Mouse (Mus musculus) spleen, postnatal 14 days (tissue): Measurements from ENCODE around the gene Samd3.

ENCODE experiments used
- DNase-seq, 2 experiments: peaks; one replicate each; pipeline ENCODE4 v3.0.0; 2021 to 2022; ENCODE audit warnings: low spot score in 2 of 2

The Samd3 gene

GRCm38 (mm10) chr10:26229488-26229887 lies at the start of gene Samd3:
Gene Samd3 (plus strand): TSS chr10:26229707.
- no peak for DNase-seq

GRCm38 (mm10) chr10:26185289-26185688 lies 44.2 kb upstream of the Samd3 start:
- DNase-seq = no peak

GRCm38 (mm10) chr10:26190811-26191210 lies 38.7 kb upstream of the Samd3 start:
- DNase-seq = no peak

DNA sequence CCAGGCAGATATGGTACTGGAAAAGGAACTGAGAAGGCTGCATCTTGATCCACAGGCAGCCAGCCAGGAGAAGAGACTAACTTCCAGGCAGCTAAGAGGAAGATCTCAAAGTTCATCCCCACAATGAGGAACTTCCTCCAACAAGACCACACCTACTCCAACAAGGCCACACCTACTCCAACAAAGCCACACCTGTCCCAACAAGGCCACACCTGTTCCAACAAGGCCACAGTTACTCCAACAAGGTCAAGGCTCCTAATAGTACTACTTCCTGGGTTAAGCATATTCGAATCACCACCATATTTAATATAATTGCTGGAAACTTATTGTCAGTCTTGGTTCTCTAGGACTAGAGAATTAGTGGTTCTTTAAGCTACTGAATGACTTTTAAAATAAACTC lies 34.6 kb upstream of the Samd3 start:
- DNase-seq = no peak

GRCm38 (mm10) chr10:26202708-26203368 lies 26.7 kb upstream of the Samd3 start:
- DNase-seq = no peak

DNA sequence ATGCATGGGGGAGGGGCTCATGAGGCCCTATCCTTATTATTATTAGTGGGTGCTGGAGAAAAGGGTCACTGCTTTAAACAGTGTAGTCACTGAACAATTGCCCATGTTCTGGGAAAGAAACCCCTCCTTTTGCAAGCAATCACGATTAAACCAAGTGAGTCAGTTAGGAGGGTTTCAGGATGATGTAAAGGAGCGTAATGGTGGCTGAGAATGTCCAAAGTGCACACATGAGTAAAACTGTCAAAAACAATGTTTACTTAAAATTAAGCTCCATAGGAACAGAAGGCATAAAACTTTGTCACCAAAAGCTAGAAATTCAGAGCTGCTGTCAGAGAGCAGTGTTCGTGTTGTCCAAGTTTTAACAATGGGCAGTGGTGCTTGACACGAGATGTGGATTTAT lies 8.8 kb upstream of the Samd3 start:
- no peak for DNase-seq

GRCm38 (mm10) chr10:26226241-26226640 lies 3.3 kb upstream of the Samd3 start:
- no peak for DNase-seq

DNA sequence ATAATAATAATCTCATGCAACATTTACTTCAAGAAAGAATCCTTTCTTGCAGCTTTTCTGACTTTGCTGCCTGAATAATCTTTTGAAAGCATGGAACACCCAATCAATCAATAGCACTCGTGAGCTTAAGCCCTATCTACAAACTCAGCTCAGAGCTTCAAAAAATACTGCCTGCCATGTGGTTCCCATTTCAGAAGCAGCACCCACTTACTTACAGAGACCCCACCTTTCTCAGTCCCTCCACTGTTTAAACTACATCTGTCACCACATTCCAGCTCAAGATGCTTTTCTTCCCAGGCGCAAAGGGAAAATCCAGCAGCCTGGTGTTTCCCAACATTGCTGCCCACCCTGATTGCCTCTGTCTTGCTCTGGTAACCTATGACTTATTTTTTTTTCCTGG lies 2.8 kb upstream of the Samd3 start:
- DNase-seq = no peak

- DNase-seq = no peak
These were observed 1.3 kb upstream of the Samd3 start for GRCm38 (mm10) chr10:26228187-26228586.

- no peak for DNase-seq
These were observed 2.7 kb downstream of the Samd3 start for GRCm38 (mm10) chr10:26232071-26232653.

DNA sequence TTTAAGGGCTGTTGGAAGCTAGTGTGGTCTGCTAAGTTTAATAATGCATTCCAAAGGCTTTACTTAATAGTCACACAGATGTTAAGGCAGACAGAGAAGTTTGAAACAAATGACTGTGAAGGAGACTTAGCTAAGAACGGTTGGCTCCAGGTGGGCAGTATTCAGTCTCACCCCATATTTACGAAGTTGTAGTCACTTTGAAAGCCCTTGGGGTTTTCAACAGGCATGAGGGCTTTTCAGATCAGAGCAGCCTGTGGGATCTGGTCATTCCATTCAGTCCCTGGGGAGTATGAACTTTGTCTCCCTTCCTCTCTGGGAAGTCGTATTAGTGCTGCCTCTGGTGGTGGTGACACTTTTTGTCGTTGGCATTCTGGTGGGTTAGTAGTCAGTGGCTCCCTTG lies 9.1 kb downstream of the Samd3 start:
- DNase-seq = no peak

- no peak for DNase-seq
These were observed 9.6 kb downstream of the Samd3 start for GRCm38 (mm10) chr10:26239090-26239489.

GRCm38 (mm10) chr10:26243203-26243602 lies 13.7 kb downstream of the Samd3 start:
- no peak for DNase-seq

GRCm38 (mm10) chr10:26244466-26244865 lies 15.0 kb downstream of the Samd3 start:
- DNase-seq = no peak

- no peak for DNase-seq
These were observed 20.1 kb downstream of the Samd3 start for GRCm38 (mm10) chr10:26249426-26250165.

- DNase-seq = no peak
These were observed 30.4 kb downstream of the Samd3 start for GRCm38 (mm10) chr10:26259908-26260307.

DNA sequence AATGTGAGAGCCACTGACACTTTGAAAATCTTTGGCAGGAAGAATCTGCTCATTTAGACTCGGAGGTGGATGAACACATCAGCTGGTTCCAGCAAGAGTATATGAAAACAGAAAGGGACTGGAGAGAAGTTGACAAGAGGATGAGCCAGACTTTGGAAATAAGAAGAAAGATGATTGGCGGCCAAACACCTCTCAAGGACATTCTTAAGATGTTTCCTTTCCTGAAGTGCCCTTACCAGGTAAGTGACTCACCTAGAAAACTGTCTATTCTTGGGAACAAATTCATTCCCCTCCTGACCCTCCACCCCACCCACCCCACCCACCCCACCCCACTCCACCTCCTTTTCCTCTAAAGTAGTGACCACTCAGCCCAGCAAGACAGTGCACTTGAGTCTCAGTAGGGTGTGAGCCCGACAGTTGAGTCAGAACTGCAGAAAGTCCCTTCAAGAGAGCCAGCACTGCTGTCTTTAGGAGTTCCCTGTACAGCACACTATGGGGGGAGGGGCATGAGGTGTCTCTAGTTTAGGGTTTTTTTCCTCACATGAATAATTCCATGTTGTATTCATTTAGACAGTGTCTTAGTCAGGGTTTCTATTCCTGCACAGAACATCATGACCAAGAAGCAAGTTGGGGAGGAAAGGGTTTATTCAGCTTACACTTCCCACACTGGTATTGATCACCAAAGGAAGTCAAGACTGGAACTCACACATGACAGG lies 34.4 kb downstream of the Samd3 start:
- no peak for DNase-seq

- DNase-seq = no peak
These were observed 45.9 kb downstream of the Samd3 start for GRCm38 (mm10) chr10:26275414-26275813.

GRCm38 (mm10) chr10:26280009-26280408 lies 50.5 kb downstream of the Samd3 start:
- DNase-seq = no peak

DNA sequence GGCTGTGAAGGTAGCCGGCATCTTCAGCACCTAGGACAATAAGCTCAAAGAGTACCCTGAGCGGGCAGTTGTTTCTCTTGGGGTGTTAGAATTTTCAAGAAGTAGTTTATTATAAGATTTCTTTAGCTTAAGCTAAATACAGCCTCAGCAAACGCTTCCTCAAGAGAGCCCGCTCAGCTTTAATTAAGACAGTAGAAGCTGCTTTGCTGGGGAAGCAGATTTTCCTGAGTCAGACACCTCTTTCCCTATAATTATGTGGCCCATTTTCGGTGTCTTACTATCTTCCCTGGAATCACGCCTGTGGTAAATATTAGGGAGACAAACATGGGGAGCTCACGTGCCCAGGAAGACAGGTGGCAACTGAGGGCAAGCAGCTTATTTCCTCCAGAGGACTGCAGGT lies 57.6 kb downstream of the Samd3 start:
- no peak for DNase-seq

GRCm38 (mm10) chr10:26297200-26297599 lies 67.7 kb downstream of the Samd3 start:
- no peak for DNase-seq

- DNase-seq = no peak
These were observed 68.1 kb downstream of the Samd3 start for GRCm38 (mm10) chr10:26297626-26298025.
